ENCODE assay signal across 8 mouse cellular contexts in the genomic region with DNA sequence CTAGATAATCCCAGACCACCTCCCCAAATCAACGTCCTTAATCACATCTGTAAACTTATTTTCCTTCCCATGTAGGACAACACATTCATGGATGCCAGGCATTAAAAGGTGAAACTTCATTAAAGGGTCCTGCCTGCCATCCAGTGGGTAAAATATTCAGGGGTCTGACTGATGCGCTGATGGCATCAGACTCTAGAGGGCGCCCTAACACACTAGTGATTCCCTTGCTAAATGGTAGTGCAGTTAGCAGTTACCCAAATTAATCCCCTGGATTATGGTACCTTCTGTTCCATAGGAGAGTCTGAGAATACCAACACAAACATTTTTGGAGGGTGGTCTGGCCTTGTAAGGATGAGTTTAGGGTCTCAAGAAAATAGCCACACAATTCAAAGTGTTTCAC.
A peak's percentile ranks its signal among the peaks of the same experiment; 100 is the strongest.
DNase-seq lines count a peak whose midpoint lies in the region; ATAC-seq and TF ChIP-seq lines count a peak whose summit lies in the region.

No protein-coding gene starts in this region.

- no peak overlapping the region for H3K4me3 ChIP-seq in forebrain, embryonic 10.5 days
- no peak overlapping the region for H3K4me3 ChIP-seq in forebrain, embryonic 16.5 days (replicated peaks; ENCODE audit: low read length)
- no peak overlapping the region for H3K4me3 ChIP-seq in midbrain, embryonic 10.5 days
- no peak overlapping the region for H3K4me3 ChIP-seq in midbrain, embryonic 13.5 days (replicated peaks)
- H3K4me3 ChIP-seq in limb, embryonic 14.5 days (replicated peaks; ENCODE audit: low read length), result no peak overlapping the region

- peak; percentile 25 for DNase-seq in forebrain, embryonic 10.5 days (ENCODE audit: extremely low spot score, low spot score)
- DNase-seq in midbrain, embryonic 10.5 days (ENCODE audit: low spot score), result peak; percentile 51
- DNase-seq in c-Kit-positive CD71-negative TER-119-negative erythroid progenitor cells, embryonic 14.5 days (ENCODE audit: low read depth), result peak; percentile 19
- peak; percentile 18 to 54 for DNase-seq in heart, postnatal 10 days
- DNase-seq in limb, embryonic 14.5 days (ENCODE audit: low spot score), result peak; percentile 53
- DNase-seq in MN1 (ENCODE audit: low spot score), result no peak

- intact Hi-C loops in heart, postnatal 10 days (cut with DNase I), result loop anchor here (1.0 kb wide), 1 partner anchor 261 kb away; no protein-coding TSS in a partner anchor

- ATAC-seq in forebrain, embryonic 16.5 days, result no peak
- no peak for ATAC-seq in midbrain, embryonic 13.5 days
- ATAC-seq in limb, embryonic 14.5 days (ENCODE audit: low FRiP score, low read depth), result no peak

- TF ChIP-seq POLR2A in limb, embryonic 14.5 days (IDR thresholded peaks at IDR 0.05; ENCODE audit: borderline replicate concordance, extremely low read depth, insufficient read depth, insufficient read length), result no peak

- H3K4me2 ChIP-seq in forebrain, embryonic 16.5 days (ENCODE audit: low read length), result no peak overlapping the region
- no peak overlapping the region for H3K4me2 ChIP-seq in midbrain, embryonic 13.5 days (replicated peaks)
- no peak overlapping the region for H3K4me2 ChIP-seq in limb, embryonic 14.5 days (replicated peaks; ENCODE audit: low read depth, low read length, severe bottlenecking)

- no peaks in the 10 kb centered on the region for H3K27me3 ChIP-seq in forebrain, embryonic 10.5 days (ENCODE audit: poor library complexity, severe bottlenecking)
- no peaks in the 10 kb centered on the region for H3K27me3 ChIP-seq in forebrain, embryonic 16.5 days (replicated peaks; ENCODE audit: control insufficient read depth, insufficient read depth, low read length)
- no peaks in the 10 kb centered on the region for H3K27me3 ChIP-seq in midbrain, embryonic 10.5 days (ENCODE audit: low read depth, poor library complexity, severe bottlenecking)
- no peaks in the 10 kb centered on the region for H3K27me3 ChIP-seq in midbrain, embryonic 13.5 days
- no peaks in the 10 kb centered on the region for H3K27me3 ChIP-seq in limb, embryonic 14.5 days (ENCODE audit: control insufficient read depth, insufficient read depth, low read length)

- H3K4me1 ChIP-seq in forebrain, embryonic 10.5 days, result peaks cover 3% of the 10 kb centered on the region; the same call in 1 of the 2 replicates
- H3K4me1 ChIP-seq in forebrain, embryonic 16.5 days (replicated peaks; ENCODE audit: control insufficient read depth, insufficient read depth, low read length), result no peaks in the 10 kb centered on the region
- H3K4me1 ChIP-seq in midbrain, embryonic 10.5 days, result 0 out of 2 replicates have a peak, but pooled peaks cover 3% of the 10 kb centered on the region
- no peaks in the 10 kb centered on the region for H3K4me1 ChIP-seq in midbrain, embryonic 13.5 days (replicated peaks)
- no peaks in the 10 kb centered on the region for H3K4me1 ChIP-seq in limb, embryonic 14.5 days (ENCODE audit: control insufficient read depth, insufficient read depth, low read length)

- H3K9me3 ChIP-seq in forebrain, embryonic 10.5 days, result no peaks in the 10 kb centered on the region
- H3K9me3 ChIP-seq in forebrain, embryonic 16.5 days (ENCODE audit: control insufficient read depth, low read length), result no peaks in the 10 kb centered on the region
- no peaks in the 10 kb centered on the region for H3K9me3 ChIP-seq in midbrain, embryonic 10.5 days (replicated peaks)
- H3K9me3 ChIP-seq in midbrain, embryonic 13.5 days, result no peaks in the 10 kb centered on the region
- H3K9me3 ChIP-seq in limb, embryonic 14.5 days (ENCODE audit: control insufficient read depth, low read length), result no peaks in the 10 kb centered on the region

- no peaks in the 10 kb centered on the region for H3K36me3 ChIP-seq in forebrain, embryonic 10.5 days (replicated peaks)
- no peaks in the 10 kb centered on the region for H3K36me3 ChIP-seq in forebrain, embryonic 16.5 days (ENCODE audit: control insufficient read depth, insufficient read depth)
- H3K36me3 ChIP-seq in midbrain, embryonic 10.5 days, result no peaks in the 10 kb centered on the region
- no peaks in the 10 kb centered on the region for H3K36me3 ChIP-seq in midbrain, embryonic 13.5 days
- no peaks in the 10 kb centered on the region for H3K36me3 ChIP-seq in limb, embryonic 14.5 days (ENCODE audit: control insufficient read depth, insufficient read depth, low read length)

- 5% methylated on average over 3 of the region's 3 CpGs for WGBS in forebrain, embryonic 10.5 days
- 1% methylated on average over 3 of the region's 3 CpGs for WGBS in forebrain, embryonic 16.5 days
- WGBS in midbrain, embryonic 10.5 days, result 8% methylated on average over 3 of the region's 3 CpGs
- 7% methylated on average over 3 of the region's 3 CpGs for WGBS in midbrain, embryonic 13.5 days
- WGBS in limb, embryonic 14.5 days, result 7% methylated on average over 3 of the region's 3 CpGs

- no peak overlapping the region for H3K9ac ChIP-seq in forebrain, embryonic 16.5 days (replicated peaks; ENCODE audit: low read depth, low read length)
- H3K9ac ChIP-seq in midbrain, embryonic 13.5 days (replicated peaks), result no peak overlapping the region
- no peak overlapping the region for H3K9ac ChIP-seq in limb, embryonic 14.5 days (ENCODE audit: low read depth, low read length, severe bottlenecking)

- no peak overlapping the region for H3K27ac ChIP-seq in forebrain, embryonic 10.5 days
- H3K27ac ChIP-seq in forebrain, embryonic 16.5 days (ENCODE audit: low read length), result no peak overlapping the region
- no peak overlapping the region for H3K27ac ChIP-seq in midbrain, embryonic 10.5 days (replicated peaks)
- H3K27ac ChIP-seq in midbrain, embryonic 13.5 days, result no peak overlapping the region
- no peak overlapping the region for H3K27ac ChIP-seq in limb, embryonic 14.5 days (replicated peaks; ENCODE audit: low read depth, low read length)
